In genomic region chr5:113918654-113919053, GRCm38 (mm10) we compare ENCODE assay signal across 8 mouse cellular contexts. TPM values are rescaled to one million over a fixed set of nuclear protein-coding genes. Genes with fewer than 3 reads are reported as not detected.
DNase-seq lines count a peak whose midpoint lies in the region; ATAC-seq and TF ChIP-seq lines count a peak whose summit lies in the region.

No protein-coding gene starts in this region.

- peak overlapping the region; percentile 19 for H3K4me3 ChIP-seq in bone marrow, adult 2 months (replicated peaks; ENCODE audit: control insufficient read depth, low read depth, low read length)
- no peak overlapping the region for H3K4me3 ChIP-seq in liver, postnatal 0 days (ENCODE audit: low read depth, low read length)
- no peak overlapping the region for H3K4me3 ChIP-seq in left cerebral cortex, adult 2 months

- no peak for TF ChIP-seq POLR2A in bone marrow, adult 2 months (IDR thresholded peaks at IDR 0.05; ENCODE audit: borderline replicate concordance, control insufficient read depth, low read depth, low read length)

- intact Hi-C loops in left cerebral cortex, adult 2 months (cut with DNase I), result no loop called here

- peak; percentile 66 to 76 for ATAC-seq in hematopoietic stem cell, adult 5-6 weeks (replicated peaks in 1 of 2; ENCODE audit: insufficient read depth in 1 of 2, low FRiP score in 2 of 2, low TSS enrichment in 1 of 2, low read depth in 1 of 2, poor library complexity in 2 of 2, severe bottlenecking in 2 of 2)
- peak; percentile 82 for ATAC-seq in liver, postnatal 0 days

- no peaks in the 10 kb centered on the region; the same call in none of the 2 replicates for H3K4me1 ChIP-seq in bone marrow, adult 2 months (ENCODE audit: control insufficient read depth, insufficient read depth, low read length)
- H3K4me1 ChIP-seq in liver, postnatal 0 days (ENCODE audit: insufficient read depth), result peaks cover 6% of the 10 kb centered on the region; the same call in 1 of the 2 replicates

- H3K4me2 ChIP-seq in liver, postnatal 0 days (ENCODE audit: low read depth, low read length), result peak overlapping the region; percentile 20; the same call in 1 of the 2 replicates

- no peaks in the 10 kb centered on the region for H3K9me3 ChIP-seq in liver, postnatal 0 days (ENCODE audit: low read length)

- 4% methylated on average over 9 of the region's 9 CpGs for WGBS in bone marrow, adult 2 months
- 20% methylated on average over 9 of the region's 9 CpGs for WGBS in liver, postnatal 0 days (ENCODE audit: insufficient replicate concordance)

- peak overlapping the region; percentile 52 for H3K27ac ChIP-seq in bone marrow, adult 2 months (ENCODE audit: control insufficient read depth, insufficient read depth, low read depth, low read length, poor library complexity)
- peak overlapping the region; percentile 50 for H3K27ac ChIP-seq in liver, postnatal 0 days (ENCODE audit: low read depth)
- H3K27ac ChIP-seq in left cerebral cortex, adult 2 months, result no peak overlapping the region

- H3K27me3 ChIP-seq in liver, postnatal 0 days (ENCODE audit: insufficient read depth, low read length), result no peaks in the 10 kb centered on the region

- peak; percentile 78 for TF ChIP-seq EP300 in liver, postnatal 0 days (IDR thresholded peaks at IDR 0.05; ENCODE audit: low read depth)

- DNase-seq in 416B (ENCODE audit: low read depth), result peak; percentile 45
- no peak for DNase-seq in liver, postnatal 0 days
- DNase-seq in ovary, postnatal 36 days (ENCODE audit: low spot score), result no peak
- DNase-seq in left cerebral cortex, adult 2 months (ENCODE audit: extremely low spot score in 1 of 2, low spot score in 2 of 2), result no peak
- no peak for DNase-seq in right cerebral cortex, postnatal 14 days
- DNase-seq in testis, postnatal 14 days (ENCODE audit: low spot score), result no peak

- no peak overlapping the region for H3K9ac ChIP-seq in liver, postnatal 0 days (replicated peaks)

- TF ChIP-seq CTCF in bone marrow, adult 2 months (IDR thresholded peaks at IDR 0.05; ENCODE audit: control insufficient read depth, insufficient read depth, low read length), result no peak
- TF ChIP-seq CTCF in liver, postnatal 0 days (IDR thresholded peaks at IDR 0.05; ENCODE audit: low read depth), result no peak
- no peak for TF ChIP-seq CTCF in left cerebral cortex, adult 2 months (IDR thresholded peaks at IDR 0.05)

- no peaks in the 10 kb centered on the region for H3K36me3 ChIP-seq in liver, postnatal 0 days (replicated peaks; ENCODE audit: insufficient read depth, low read length)

RNA-seq across cellular contexts. Expression of gene Coro1c, which starts 10.1 kb away (rescaled TPM):
- 26.5 and 52.7 TPM in 2 replicates for polyA plus RNA-seq in bone marrow, adult 2 months (2011; ENCODE audit: insufficient read depth, insufficient read length, low replicate concordance, missing spikeins)
- 85.8 and 110 TPM in 2 replicates for total RNA-seq in hematopoietic stem cell, adult 5-6 weeks (2017)
- polyA plus RNA-seq in liver, postnatal 0 days (2015; fragmentation: Nextera tagmentation; extraction: Ambion mirVana), result 23.6 and 27.6 TPM in 2 replicates
- 10 to 100 TPM; 77.9 to 84.3 TPM for total RNA-seq in left cerebral cortex, adult 2 months (2021)
